Mouse (Mus musculus): Measurements from ENCODE around the gene Large1. TPM values are rescaled to one million over a fixed set of nuclear protein-coding genes. Genes with fewer than 3 reads are reported as not detected.
"Not testable (repeated sequence)": the region's sequence is repeated elsewhere in the genome, so short reads cannot be mapped to it uniquely, and the experiment has no call there.

Large1 gene
- total and polyA plus RNA-seq, 3 experiments = not detected

- no peak overlapping the region for H3K9ac ChIP-seq (ENCODE audit: control insufficient read depth, low read depth, low read length, poor library complexity, severe bottlenecking)
- no peaks in the 10 kb centered on the region for H3K36me3 ChIP-seq (ENCODE audit: control insufficient read depth in 1 of 2, insufficient read depth in 2 of 2, low read length in 2 of 2)
- H3K27ac ChIP-seq (ENCODE audit: control insufficient read depth, low read depth, low read length) = no peak overlapping the region
- H3K4me3 ChIP-seq (ENCODE audit: control insufficient read depth in 1 of 2, insufficient read depth in 1 of 2, low read depth in 2 of 2, low read length in 2 of 2) = no peak overlapping the region
- TF ChIP-seq JUND (IDR thresholded peaks at IDR 0.05; ENCODE audit: low read depth, low read length) (no peak), ETS1 (IDR thresholded peaks at IDR 0.05; ENCODE audit: low read depth, low read length) (no peak)
- H3K79me2 ChIP-seq (ENCODE audit: control insufficient read depth, insufficient read depth, low read length, poor library complexity) = no peaks in the 10 kb centered on the region
- no peaks in the 10 kb centered on the region for H3K27me3 ChIP-seq (ENCODE audit: control insufficient read depth in 1 of 2, insufficient read depth in 2 of 2, low read length in 2 of 2)
- DNase-seq (ENCODE audit: low read depth, low spot score) = no peak
- no peaks in the 10 kb centered on the region for H3K9me3 ChIP-seq (replicated peaks; ENCODE audit: insufficient read depth, low read length)
- no peaks in the 10 kb centered on the region for H3K4me1 ChIP-seq (ENCODE audit: control insufficient read depth in 1 of 2, insufficient read depth in 2 of 2, low read length in 2 of 2)
Measured at GRCm38 (mm10) chr8:72982832-72983231, 370.5 kb downstream of the Large1 start.

- Histone ChIP-seq H3K4me1 (ENCODE audit: control insufficient read depth in 1 of 2, insufficient read depth in 2 of 2, low read length in 2 of 2) (no peaks in the 10 kb centered on the region), H3K36me3 (ENCODE audit: control insufficient read depth in 1 of 2, insufficient read depth in 2 of 2, low read length in 2 of 2) (no peaks in the 10 kb centered on the region), H3K27me3 (ENCODE audit: control insufficient read depth in 1 of 2, insufficient read depth in 2 of 2, low read length in 2 of 2) (no peaks in the 10 kb centered on the region), H3K79me2 (ENCODE audit: control insufficient read depth, insufficient read depth, low read length, poor library complexity) (no peaks in the 10 kb centered on the region), H3K9ac (ENCODE audit: control insufficient read depth, low read depth, low read length, poor library complexity, severe bottlenecking) (no peak overlapping the region), H3K4me3 (ENCODE audit: control insufficient read depth in 1 of 2, insufficient read depth in 1 of 2, low read depth in 2 of 2, low read length in 2 of 2) (no peak overlapping the region), H3K9me3 (replicated peaks; ENCODE audit: insufficient read depth, low read length) (no peaks in the 10 kb centered on the region), H3K27ac (ENCODE audit: control insufficient read depth, low read depth, low read length) (no peak overlapping the region)
- DNase-seq (ENCODE audit: low read depth, low spot score) = no peak
- TF ChIP-seq ETS1 (IDR thresholded peaks at IDR 0.05; ENCODE audit: low read depth, low read length) = no peak
- TF ChIP-seq SMC3 (IDR thresholded peaks at IDR 0.05; ENCODE audit: low read depth, low read length) = no peak
- TF ChIP-seq SIN3A (IDR thresholded peaks at IDR 0.05; ENCODE audit: low read length) = no peak
- no peak for TF ChIP-seq ZMIZ1 (IDR thresholded peaks at IDR 0.05; ENCODE audit: low read depth, low read length)
- no peak for TF ChIP-seq USF2 (IDR thresholded peaks at IDR 0.05; ENCODE audit: borderline replicate concordance in 1 of 2, insufficient read depth in 1 of 2, low read depth in 1 of 2, low read length in 2 of 2)
- no peak for TF ChIP-seq MAZ (IDR thresholded peaks at IDR 0.05; ENCODE audit: low read depth, low read length)
- TF ChIP-seq POLR2AphosphoS5 (IDR thresholded peaks at IDR 0.05; ENCODE audit: borderline replicate concordance, low read depth, low read length) = no peak
- no peak for TF ChIP-seq POLR2AphosphoS2 (IDR thresholded peaks at IDR 0.05; ENCODE audit: low read length)
- TF ChIP-seq MYC (IDR thresholded peaks at IDR 0.05; ENCODE audit: low read depth, low read length) = no peak
- no peak for TF ChIP-seq ELF1 (IDR thresholded peaks at IDR 0.05; ENCODE audit: low read depth, low read length)
- TF ChIP-seq CHD2 (IDR thresholded peaks at IDR 0.05; ENCODE audit: low read length) = no peak
- TF ChIP-seq RAD21 (IDR thresholded peaks at IDR 0.05; ENCODE audit: low read depth, low read length) = no peak
- TF ChIP-seq RCOR1 (IDR thresholded peaks at IDR 0.05; ENCODE audit: low read depth, low read length) = no peak
Measured at GRCm38 (mm10) chr8:72955074-72955473, 398.3 kb downstream of the Large1 start.

- H3K36me3 ChIP-seq (ENCODE audit: control insufficient read depth in 1 of 2, insufficient read depth in 2 of 2, low read length in 2 of 2); H3K9me3 ChIP-seq (replicated peaks; ENCODE audit: insufficient read depth, low read length); H3K4me1 ChIP-seq (ENCODE audit: control insufficient read depth in 1 of 2, insufficient read depth in 2 of 2, low read length in 2 of 2); H3K27me3 ChIP-seq (ENCODE audit: control insufficient read depth in 1 of 2, insufficient read depth in 2 of 2, low read length in 2 of 2); H3K9ac ChIP-seq (ENCODE audit: control insufficient read depth, low read depth, low read length, poor library complexity, severe bottlenecking); H3K4me3 ChIP-seq (ENCODE audit: control insufficient read depth in 1 of 2, insufficient read depth in 1 of 2, low read depth in 2 of 2, low read length in 2 of 2); H3K79me2 ChIP-seq (ENCODE audit: control insufficient read depth, insufficient read depth, low read length, poor library complexity); H3K27ac ChIP-seq (ENCODE audit: control insufficient read depth, low read depth, low read length): not testable (repeated sequence)
- DNase-seq (ENCODE audit: low read depth, low spot score) = peak; percentile 14
- TF ChIP-seq SMC3 (IDR thresholded peaks at IDR 0.05; ENCODE audit: low read depth, low read length) (peak; percentile 46), ZNF384 (IDR thresholded peaks at IDR 0.05; ENCODE audit: low read depth, low read length) (0 out of 2 replicates have a peak, but pooled peaks have one; percentile 35), CTCF (IDR thresholded peaks at IDR 0.05 in 2 of 3, conservative IDR thresholded peaks at IDR 0.05 in 1 of 3; ENCODE audit: control insufficient read depth in 1 of 3, insufficient read depth in 1 of 3, low read depth in 2 of 3, low read length in 3 of 3, poor library complexity in 1 of 3, severe bottlenecking in 1 of 3) (peak; percentile 4 to 42 (median 5); a peak in 2 of 6 replicates), RAD21 (IDR thresholded peaks at IDR 0.05; ENCODE audit: low read depth, low read length) (peak; percentile 52)
Measured at GRCm38 (mm10) chr8:72941393-72941792, 411.9 kb downstream of the Large1 start.

Data from MEL (cell line).